ENCODE assay signal across 8 mouse cellular contexts in genomic region chr7:137310876-137311275, GRCm38 (mm10). TPM values are rescaled to one million over a fixed set of nuclear protein-coding genes. Genes with fewer than 3 reads are reported as not detected.
DNase-seq lines count a peak whose midpoint lies in the region; ATAC-seq lines count a peak whose summit lies in the region.

No protein-coding gene starts in this region.

- 3% methylated on average over 11 of the region's 11 CpGs for WGBS in liver, embryonic 11.5 days
- under 1% methylated on average over 11 of the region's 11 CpGs for WGBS in forebrain, embryonic 12.5 days
- 2% methylated on average over 11 of the region's 11 CpGs for WGBS in limb, embryonic 13.5 days
- 5% methylated on average over 11 of the region's 11 CpGs for WGBS in stomach, embryonic 14.5 days

- H3K9me3 ChIP-seq in liver, embryonic 11.5 days (ENCODE audit: control insufficient read depth, low read length), result no peaks in the 10 kb centered on the region
- no peaks in the 10 kb centered on the region for H3K9me3 ChIP-seq in forebrain, embryonic 12.5 days
- no peaks in the 10 kb centered on the region for H3K9me3 ChIP-seq in limb, embryonic 13.5 days
- H3K9me3 ChIP-seq in stomach, embryonic 14.5 days (ENCODE audit: control insufficient read depth, low read depth, low read length), result no peaks in the 10 kb centered on the region

- no peak for DNase-seq in liver, embryonic 11.5 days (ENCODE audit: low spot score)
- no peak for DNase-seq in liver
- no peak for DNase-seq in adrenal gland, adult 18-20 months (ENCODE audit: low spot score in 2 of 2)
- DNase-seq in cerebellum, adult 11 months, result no peak
- no peak for DNase-seq in spleen, postnatal 14 days (ENCODE audit: low spot score in 2 of 2)

- no peak overlapping the region for H3K9ac ChIP-seq in liver, embryonic 11.5 days (ENCODE audit: low read depth, low read length)
- H3K9ac ChIP-seq in forebrain, embryonic 12.5 days, result peak overlapping the region; percentile 61
- peak overlapping the region; percentile 99 for H3K9ac ChIP-seq in limb, embryonic 13.5 days
- no peak overlapping the region for H3K9ac ChIP-seq in stomach, embryonic 14.5 days (replicated peaks; ENCODE audit: low read depth, low read length)

- H3K4me2 ChIP-seq in liver, embryonic 11.5 days, result 0 out of 2 replicates have a peak overlapping the region, but pooled peaks have one; percentile 7
- peak overlapping the region; percentile 60 for H3K4me2 ChIP-seq in forebrain, embryonic 12.5 days
- peak overlapping the region; percentile 91 for H3K4me2 ChIP-seq in limb, embryonic 13.5 days (replicated peaks)
- H3K4me2 ChIP-seq in stomach, embryonic 14.5 days (replicated peaks; ENCODE audit: low read depth, low read length), result peak overlapping the region; percentile 39; the same call in 1 of the 2 replicates

- no peak overlapping the region for H3K27ac ChIP-seq in liver, embryonic 11.5 days (ENCODE audit: low read depth, low read length)
- no peak overlapping the region for H3K27ac ChIP-seq in forebrain, embryonic 12.5 days
- peak overlapping the region; percentile 91 for H3K27ac ChIP-seq in limb, embryonic 13.5 days
- H3K27ac ChIP-seq in stomach, embryonic 14.5 days (ENCODE audit: low read length), result no peak overlapping the region

- H3K27me3 ChIP-seq in liver, embryonic 11.5 days (replicated peaks; ENCODE audit: control insufficient read depth, insufficient read depth, low read length), result peaks cover 95% of the 10 kb centered on the region
- H3K27me3 ChIP-seq in forebrain, embryonic 12.5 days, result peaks cover 92% of the 10 kb centered on the region
- H3K27me3 ChIP-seq in limb, embryonic 13.5 days, result peaks cover 37% of the 10 kb centered on the region
- H3K27me3 ChIP-seq in stomach, embryonic 14.5 days (ENCODE audit: control insufficient read depth, insufficient read depth, low read length), result peaks cover 50% of the 10 kb centered on the region

- peak overlapping the region; percentile 34; the same call in 1 of the 2 replicates for H3K4me3 ChIP-seq in liver, embryonic 11.5 days (ENCODE audit: low read depth, low read length)
- H3K4me3 ChIP-seq in forebrain, embryonic 12.5 days (replicated peaks), result peak overlapping the region; percentile 61
- H3K4me3 ChIP-seq in limb, embryonic 13.5 days, result peak overlapping the region; percentile 86
- peak overlapping the region; percentile 23; the same call in 1 of the 2 replicates for H3K4me3 ChIP-seq in stomach, embryonic 14.5 days (ENCODE audit: low read depth, low read length)

- peaks cover 18% of the 10 kb centered on the region for H3K4me1 ChIP-seq in liver, embryonic 11.5 days (replicated peaks; ENCODE audit: control insufficient read depth, insufficient read depth, low read length)
- H3K4me1 ChIP-seq in forebrain, embryonic 12.5 days, result peaks cover 67% of the 10 kb centered on the region
- H3K4me1 ChIP-seq in limb, embryonic 13.5 days, result peaks cover 40% of the 10 kb centered on the region
- H3K4me1 ChIP-seq in stomach, embryonic 14.5 days (ENCODE audit: control insufficient read depth, insufficient read depth, low read length), result peaks cover 12% of the 10 kb centered on the region; the same call in 1 of the 2 replicates

- no peak for ATAC-seq in liver, embryonic 11.5 days (replicated peaks; ENCODE audit: low FRiP score)
- no peak for ATAC-seq in forebrain, embryonic 12.5 days (ENCODE audit: low FRiP score)
- no peak for ATAC-seq in limb, embryonic 13.5 days (ENCODE audit: low FRiP score, low read depth)
- ATAC-seq in stomach, embryonic 14.5 days (ENCODE audit: insufficient number of reproducible peaks, insufficient read depth, low FRiP score, low read depth), result no peak

- no peaks in the 10 kb centered on the region for H3K36me3 ChIP-seq in liver, embryonic 11.5 days (ENCODE audit: control insufficient read depth, insufficient read depth, low read length)
- H3K36me3 ChIP-seq in forebrain, embryonic 12.5 days (replicated peaks), result no peaks in the 10 kb centered on the region
- H3K36me3 ChIP-seq in limb, embryonic 13.5 days, result peaks cover 13% of the 10 kb centered on the region
- no peaks in the 10 kb centered on the region for H3K36me3 ChIP-seq in stomach, embryonic 14.5 days (ENCODE audit: control insufficient read depth, insufficient read depth, low read length)

RNA-seq across cellular contexts. Expression of gene Ebf3, which starts 3.4 kb away (rescaled TPM):
- 0.55 and 0.83 TPM in 2 replicates for polyA plus RNA-seq in liver, embryonic 11.5 days (2014; fragmentation: Nextera tagmentation; extraction: Ambion mirVana)
- 3.4 and 6.4 TPM in 2 replicates for polyA plus RNA-seq in forebrain, embryonic 12.5 days (2016; fragmentation: Nextera tagmentation; extraction: Ambion mirVana)
- polyA plus RNA-seq in limb, embryonic 13.5 days (2015; fragmentation: Nextera tagmentation; extraction: Ambion mirVana), result 13.4 and 16.9 TPM in 2 replicates
- polyA plus RNA-seq in stomach, embryonic 14.5 days (2014; fragmentation: Nextera tagmentation; extraction: Ambion mirVana), result 1.6 and 1.9 TPM in 2 replicates
- total RNA-seq in adrenal gland, adult 18-20 months (2021), result 10 to 100 TPM in 1 of 2 experiments, 1 to 10 TPM in 1; 2.6 to 12.3 TPM

Comparison
In these comparisons a context has a peak if more than half of its experiments do, and no peak if none do; other contexts are left out.
1. H3K4me2 ChIP-seq: peak in every context shown above with its lines; median percentile 91 in limb, embryonic 13.5 days; 60 in forebrain, embryonic 12.5 days; 39 in stomach, embryonic 14.5 days; 7 in liver, embryonic 11.5 days.
2. H3K4me3 ChIP-seq: peak in every context shown above with its lines; median percentile 86 in limb, embryonic 13.5 days; 61 in forebrain, embryonic 12.5 days; 34 in liver, embryonic 11.5 days; 23 in stomach, embryonic 14.5 days.
3. H3K9ac ChIP-seq: peak in forebrain, embryonic 12.5 days (single experiment) and limb, embryonic 13.5 days (single experiment); none in liver, embryonic 11.5 days (single experiment) and stomach, embryonic 14.5 days (single experiment).